Mouse (Mus musculus): Measurements from ENCODE around the gene Stk25.

- TF ChIP-seq CTCF (IDR thresholded peaks at IDR 0.05; ENCODE audit: low read depth) = no peak
- TF ChIP-seq EP300 (IDR thresholded peaks at IDR 0.05; ENCODE audit: low read depth) = no peak
Observed at GRCm38 (mm10) chr1:93641978-93642377, 16.5 kb downstream of the Stk25 start.

Measured in liver, embryonic 14.5 days (tissue).